Mouse (Mus musculus): ENCODE data around the gene Chrna9. TPM values are rescaled to one million over a fixed set of nuclear protein-coding genes. Genes with fewer than 3 reads are reported as not detected.

The Chrna9 gene
- polyA plus RNA-seq, 1 experiment from 2014 or later: not detected

DNA sequence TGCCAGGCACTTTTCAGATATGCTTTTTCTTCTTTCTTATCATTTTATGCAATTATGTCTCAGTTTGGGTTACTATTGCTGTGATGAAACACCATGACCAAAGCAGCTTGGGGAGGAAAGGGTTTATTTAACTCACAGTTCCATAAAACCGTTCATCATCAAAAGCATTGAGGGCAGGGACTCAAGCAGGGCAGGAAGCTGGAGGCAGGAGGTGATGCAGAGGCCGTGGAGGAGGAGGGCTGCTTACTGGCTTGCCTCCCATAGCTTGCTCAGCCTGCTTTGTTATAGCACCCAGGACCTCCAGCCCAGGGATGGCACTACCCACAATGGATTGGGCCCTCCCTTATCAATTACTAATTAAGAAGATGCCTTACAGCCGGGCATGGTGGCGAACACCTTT lies 6.4 kb downstream of the Chrna9 start:
- Histone ChIP-seq H3K36me3 (no peaks in the 10 kb centered on the region), H3K9ac (no peak overlapping the region), H3K4me2 (no peak overlapping the region), H3K4me1 (replicated peaks) (no peaks in the 10 kb centered on the region), H3K9me3 (replicated peaks) (no peaks in the 10 kb centered on the region), H3K27ac (no peak overlapping the region), H3K27me3 (no peaks in the 10 kb centered on the region), H3K4me3 (replicated peaks) (no peak overlapping the region)
- 46% methylated on average over 4 of the region's 4 CpGs for WGBS (ENCODE audit: insufficient replicate concordance)
- ATAC-seq (ENCODE audit: low read depth) (no peak), DNase-seq (no peak)

DNA sequence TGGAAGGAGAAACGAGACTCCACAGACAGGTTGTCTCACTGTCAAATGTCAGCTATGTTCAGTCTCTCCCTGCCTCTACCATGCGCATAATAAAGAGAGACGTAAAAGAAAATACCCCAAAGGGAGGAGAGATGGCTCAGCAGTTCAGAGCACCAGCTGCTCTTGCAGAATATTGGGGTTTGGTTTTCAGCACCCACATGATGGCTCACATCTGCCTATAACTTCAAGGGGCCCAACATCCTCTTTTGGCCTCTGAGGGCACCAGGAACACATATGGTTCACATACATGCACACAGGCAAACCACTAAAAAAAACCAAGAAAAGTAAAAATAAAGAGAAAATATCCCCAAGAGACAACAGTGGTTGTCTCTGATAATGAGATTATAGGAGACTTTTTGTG lies 15.1 kb downstream of the Chrna9 start:
- no peaks in the 10 kb centered on the region for H3K9me3 ChIP-seq (replicated peaks)
- no peak overlapping the region for H3K4me3 ChIP-seq (replicated peaks)
- ATAC-seq (ENCODE audit: low read depth) (no peak), DNase-seq (no peak)
- no peaks in the 10 kb centered on the region for H3K27me3 ChIP-seq
- no peaks in the 10 kb centered on the region for H3K36me3 ChIP-seq
- H3K4me1 ChIP-seq (replicated peaks): 0 out of 2 replicates have a peak, but pooled peaks cover under 1% of the 10 kb centered on the region
- no peak overlapping the region for H3K27ac ChIP-seq
- H3K4me2 ChIP-seq: no peak overlapping the region
- H3K9ac ChIP-seq: no peak overlapping the region
- WGBS (ENCODE audit: insufficient replicate concordance): 77% methylated on average over 3 of the region's 3 CpGs

DNA sequence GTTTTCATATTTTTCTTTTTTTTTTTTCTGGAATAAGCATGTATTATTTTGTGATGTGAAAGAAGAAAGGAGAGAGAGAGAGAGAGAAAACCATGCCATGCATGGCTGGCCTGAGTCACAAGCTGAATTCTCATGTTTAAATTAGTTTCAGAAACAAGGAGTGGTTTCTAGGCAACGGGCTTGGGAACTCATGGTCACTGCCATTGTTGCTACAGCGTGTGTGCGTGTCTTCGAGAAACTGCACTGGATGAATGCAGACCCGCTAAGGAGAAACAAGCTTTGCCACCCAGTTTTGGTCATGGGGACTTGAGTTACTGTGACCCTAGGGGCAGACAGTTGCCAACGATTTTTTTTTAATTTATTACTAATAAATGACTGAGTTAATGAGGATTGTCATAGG lies 15.5 kb downstream of the Chrna9 start:
- H3K4me1 ChIP-seq (replicated peaks): peaks cover 5% of the 10 kb centered on the region; the same call in 1 of the 2 replicates
- H3K4me2 ChIP-seq: no peak overlapping the region
- no peaks in the 10 kb centered on the region for H3K27me3 ChIP-seq
- 62% methylated on average over 6 of the region's 6 CpGs for WGBS (ENCODE audit: insufficient replicate concordance)
- H3K9me3 ChIP-seq (replicated peaks): no peaks in the 10 kb centered on the region
- no peak overlapping the region for H3K4me3 ChIP-seq (replicated peaks)
- ATAC-seq (ENCODE audit: low read depth): no peak
- no peak overlapping the region for H3K27ac ChIP-seq
- DNase-seq: no peak
- H3K9ac ChIP-seq: no peak overlapping the region
- no peaks in the 10 kb centered on the region for H3K36me3 ChIP-seq

GRCm38 (mm10) chr5:65950679-65951512 lies 16.2 kb downstream of the Chrna9 start:
- WGBS (ENCODE audit: insufficient replicate concordance): 52% methylated on average over 18 of the region's 18 CpGs

GRCm38 (mm10) chr5:65951513-65951909 lies 16.8 kb downstream of the Chrna9 start:
- Histone ChIP-seq H3K9ac (no peak overlapping the region), H3K36me3 (no peaks in the 10 kb centered on the region), H3K9me3 (replicated peaks) (no peaks in the 10 kb centered on the region), H3K4me1 (replicated peaks) (peaks cover 13% of the 10 kb centered on the region; the same call in 1 of the 2 replicates), H3K27ac (no peak overlapping the region), H3K4me3 (replicated peaks) (no peak overlapping the region), H3K27me3 (no peaks in the 10 kb centered on the region), H3K4me2 (no peak overlapping the region)
- 44% methylated on average over 4 of the region's 4 CpGs for WGBS (ENCODE audit: insufficient replicate concordance)
- DNase-seq: peak; percentile 20
- no peak for ATAC-seq (ENCODE audit: low read depth)

More at GRCm38 (mm10) chr5:65950679-65951512, 16.2 kb downstream of the Chrna9 start:
- H3K4me3 ChIP-seq (replicated peaks): no peak overlapping the region
- no peak overlapping the region for H3K9ac ChIP-seq
- DNase-seq: no peak
- no peaks in the 10 kb centered on the region for H3K36me3 ChIP-seq
- no peaks in the 10 kb centered on the region for H3K9me3 ChIP-seq (replicated peaks)
- ATAC-seq (ENCODE audit: low read depth): no peak
- peaks cover 11% of the 10 kb centered on the region; the same call in 1 of the 2 replicates for H3K4me1 ChIP-seq (replicated peaks)
- no peak overlapping the region for H3K27ac ChIP-seq
- H3K27me3 ChIP-seq: no peaks in the 10 kb centered on the region
- H3K4me2 ChIP-seq: no peak overlapping the region

DNA sequence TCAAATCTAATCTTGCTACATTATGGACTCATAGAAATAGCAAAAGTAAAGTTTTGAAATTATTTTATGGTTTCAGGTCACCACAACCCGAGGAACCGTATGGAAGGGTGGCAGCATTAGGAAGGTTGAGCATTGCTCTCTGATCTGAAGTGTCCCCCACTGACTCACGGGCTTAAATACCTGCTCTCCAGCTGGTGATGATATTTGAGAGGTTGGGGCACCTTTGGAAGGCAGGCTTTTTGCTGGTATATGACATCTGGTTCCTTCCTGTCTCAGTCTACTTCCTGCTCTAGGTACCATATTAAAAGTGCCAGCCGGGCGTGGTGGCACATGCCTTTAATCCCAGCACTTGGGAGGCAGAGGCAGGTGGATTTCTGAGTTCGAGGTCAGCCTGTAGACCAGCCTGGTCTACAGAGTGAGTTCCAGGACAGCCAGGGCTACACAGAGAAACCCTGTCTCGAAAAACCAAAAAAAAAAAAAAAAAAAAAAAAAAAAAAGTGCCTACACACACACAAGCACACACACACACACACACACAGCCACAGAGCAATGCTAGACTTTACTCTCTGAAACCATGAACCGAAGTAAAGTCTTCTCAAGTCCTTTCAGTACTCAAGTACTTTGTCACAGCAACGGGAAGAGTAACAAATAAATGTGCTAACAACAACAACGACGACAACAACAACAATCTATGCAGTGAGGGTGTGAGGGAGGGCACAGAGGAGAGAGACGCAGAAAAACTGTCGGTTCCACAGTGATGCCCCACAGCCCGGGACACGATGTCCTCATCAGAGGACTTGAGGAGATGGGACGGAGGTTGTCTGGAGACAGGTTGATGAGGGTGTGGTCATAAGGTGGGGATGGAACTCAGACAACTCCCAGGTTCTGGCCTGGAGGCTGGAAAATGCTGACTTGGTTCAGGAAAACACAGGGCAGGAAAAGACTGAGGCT lies 19.7 kb downstream of the Chrna9 start:
- no peak overlapping the region for H3K4me3 ChIP-seq (replicated peaks)
- H3K9me3 ChIP-seq (replicated peaks): no peaks in the 10 kb centered on the region
- H3K27me3 ChIP-seq: no peaks in the 10 kb centered on the region
- H3K9ac ChIP-seq: no peak overlapping the region
- peaks cover 13% of the 10 kb centered on the region; the same call in 1 of the 2 replicates for H3K4me1 ChIP-seq (replicated peaks)
- H3K36me3 ChIP-seq: no peaks in the 10 kb centered on the region
- H3K27ac ChIP-seq: no peak overlapping the region
- ATAC-seq (ENCODE audit: low read depth) (no peak), DNase-seq (no peak)
- 76% methylated on average over 15 of the region's 16 CpGs for WGBS (ENCODE audit: insufficient replicate concordance)
- no peak overlapping the region for H3K4me2 ChIP-seq

DNA sequence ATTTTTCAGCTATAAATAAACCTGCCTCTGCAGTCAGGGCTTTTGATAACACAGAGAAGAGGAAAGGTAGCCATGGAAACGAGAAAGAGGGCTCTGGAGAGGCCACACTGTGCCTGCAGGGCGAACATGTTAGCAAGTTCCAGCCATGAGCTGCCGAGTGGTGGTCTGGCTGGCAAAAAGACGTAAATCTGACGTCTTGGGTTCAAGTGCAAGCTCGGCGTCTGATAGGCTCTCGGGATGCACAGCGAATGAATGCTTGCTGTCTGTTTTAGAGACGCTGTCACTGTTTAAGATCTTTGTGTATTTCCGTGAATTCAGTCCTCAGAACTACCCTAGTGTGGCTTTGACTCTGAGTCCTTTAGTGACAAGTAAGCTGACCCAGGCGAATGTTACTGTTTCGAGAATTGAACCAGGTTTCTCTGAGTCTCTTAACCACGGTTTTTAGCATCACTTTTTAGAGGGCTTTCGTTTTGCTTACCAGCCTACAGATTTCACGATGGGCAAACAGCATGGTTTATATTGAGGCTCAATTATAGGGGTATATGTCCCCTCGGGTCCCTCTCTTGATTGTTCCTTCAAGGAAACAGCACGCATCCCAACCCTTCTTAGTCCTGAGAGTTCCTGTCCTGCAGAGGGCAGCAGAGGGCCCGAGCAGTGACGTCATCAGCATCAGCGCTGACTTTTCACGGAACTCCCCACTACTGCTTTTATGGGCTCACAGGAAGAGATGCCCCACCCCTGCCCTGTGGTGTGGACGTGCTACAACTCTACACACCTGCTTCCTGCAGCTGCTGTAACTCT lies 20.8 kb downstream of the Chrna9 start:
- H3K4me3 ChIP-seq (replicated peaks): peak overlapping the region; percentile 45
- no peaks in the 10 kb centered on the region for H3K27me3 ChIP-seq
- 0 out of 2 replicates have a peak overlapping the region, but pooled peaks have one; percentile 32 for H3K9ac ChIP-seq
- ATAC-seq (ENCODE audit: low read depth) (peak; percentile 47), DNase-seq (peak; percentile 72)
- 30% methylated on average over 23 of the region's 23 CpGs for WGBS (ENCODE audit: insufficient replicate concordance)
- H3K4me1 ChIP-seq (replicated peaks): peaks cover 16% of the 10 kb centered on the region; the same call in 1 of the 2 replicates
- peak overlapping the region; percentile 60 for H3K4me2 ChIP-seq
- H3K9me3 ChIP-seq (replicated peaks): no peaks in the 10 kb centered on the region
- no peak overlapping the region for H3K27ac ChIP-seq
- no peaks in the 10 kb centered on the region for H3K36me3 ChIP-seq

- no peak overlapping the region for H3K27ac ChIP-seq
Measured at GRCm38 (mm10) chr5:65956144-65957008, 21.7 kb downstream of the Chrna9 start.

GRCm38 (mm10) chr5:65958597-65958996 lies 23.9 kb downstream of the Chrna9 start:
- no peak overlapping the region for H3K4me2 ChIP-seq
- H3K9me3 ChIP-seq (replicated peaks): no peaks in the 10 kb centered on the region
- 2% methylated on average over 4 of the region's 4 CpGs for WGBS (ENCODE audit: insufficient replicate concordance)
- H3K4me3 ChIP-seq (replicated peaks): no peak overlapping the region
- no peaks in the 10 kb centered on the region for H3K36me3 ChIP-seq
- DNase-seq: no peak
- no peaks in the 10 kb centered on the region for H3K27me3 ChIP-seq
- H3K27ac ChIP-seq: no peak overlapping the region
- H3K9ac ChIP-seq: no peak overlapping the region
- H3K4me1 ChIP-seq (replicated peaks): peaks cover 17% of the 10 kb centered on the region; the same call in 1 of the 2 replicates
- ATAC-seq (ENCODE audit: low read depth): no peak

More at GRCm38 (mm10) chr5:65956144-65957008, 21.7 kb downstream of the Chrna9 start:
- no peak for ATAC-seq (ENCODE audit: low read depth)
- peak overlapping the region; percentile 60 for H3K4me2 ChIP-seq
- 62% methylated on average over 9 of the region's 9 CpGs for WGBS (ENCODE audit: insufficient replicate concordance)
- H3K4me3 ChIP-seq (replicated peaks): peak overlapping the region; percentile 45
- H3K9ac ChIP-seq: 0 out of 2 replicates have a peak overlapping the region, but pooled peaks have one; percentile 32
- peaks cover 17% of the 10 kb centered on the region; the same call in 1 of the 2 replicates for H3K4me1 ChIP-seq (replicated peaks)
- no peaks in the 10 kb centered on the region for H3K9me3 ChIP-seq (replicated peaks)
- DNase-seq: no peak
- H3K27me3 ChIP-seq: no peaks in the 10 kb centered on the region
- H3K36me3 ChIP-seq: no peaks in the 10 kb centered on the region
